Mouse (Mus musculus) MEL (cell line): Measurements from ENCODE around the gene Dgat2.

Experiments
- CTCF ChIP-seq, 3 experiments: IDR thresholded peaks in 2 of 3; conservative IDR thresholded peaks in 1 of 3; 2 replicates each; pipeline ENCODE4 v1.5.1; 2011 to 2012; ENCODE audit warnings: low read length in 3 of 3, low read depth in 2 of 3, mild to moderate bottlenecking in 2 of 3, improper control_type of control experiment in 1 of 3, inconsistent platforms in 1 of 3, mixed read lengths in 1 of 3, moderate library complexity in 1 of 3; ENCODE audit not compliant: control insufficient read depth in 1 of 3, insufficient read depth in 1 of 3, poor library complexity in 1 of 3, severe bottlenecking in 1 of 3
- EP300 ChIP-seq, 2 experiments: IDR thresholded peaks; 2 replicates each; pipeline ENCODE4 v1.6.1; 2011; ENCODE audit warnings: improper control_type of control experiment in 2 of 2, low read length in 2 of 2, low read depth in 1 of 2, mild to moderate bottlenecking in 1 of 2
- MAFK ChIP-seq: IDR thresholded peaks from 2 replicates; pipeline ENCODE4 v1.6.1; 2011; ENCODE audit warnings: low read depth, mild to moderate bottlenecking, low read length, improper control_type of control experiment, borderline replicate concordance
- RCOR1 ChIP-seq: IDR thresholded peaks from 2 replicates; pipeline ENCODE4 v1.6.1; 2012; ENCODE audit warnings: low read depth, mild to moderate bottlenecking, inconsistent platforms, low read length, improper control_type of control experiment
- TAL1 ChIP-seq: IDR thresholded peaks from 2 replicates; pipeline ENCODE4 v1.6.1; 2012; ENCODE audit warnings: mild to moderate bottlenecking, inconsistent platforms, low read length, moderate library complexity, mixed read lengths
- ZC3H11A ChIP-seq: IDR thresholded peaks from 2 replicates; pipeline ENCODE4 v1.6.1; 2012; ENCODE audit warnings: low read depth, mild to moderate bottlenecking, inconsistent platforms, low read length, improper control_type of control experiment

GRCm38 (mm10) chr7:99200290-99200689 is 17.8 kb upstream of the Dgat2 start:
- TF ChIP-seq MAFK = no peak
- TF ChIP-seq EP300 (IDR thresholded peaks at IDR 0.05; ENCODE audit: low read depth in 1 of 2, low read length in 2 of 2) = no peak
- no peak for TF ChIP-seq TAL1
- TF ChIP-seq ZC3H11A = no peak
- no peak for TF ChIP-seq RCOR1
- TF ChIP-seq CTCF (IDR thresholded peaks at IDR 0.05 in 2 of 3, conservative IDR thresholded peaks at IDR 0.05 in 1 of 3; ENCODE audit: control insufficient read depth in 1 of 3, insufficient read depth in 1 of 3, low read depth in 2 of 3, low read length in 3 of 3, poor library complexity in 1 of 3, severe bottlenecking in 1 of 3) = no peak
